Mouse (Mus musculus): ENCODE data around the gene Abcf1.
"Not testable (repeated sequence)": the region's sequence is repeated elsewhere in the genome, so short reads cannot be mapped to it uniquely, and the experiment has no call there.

Abcf1 gene

DNA sequence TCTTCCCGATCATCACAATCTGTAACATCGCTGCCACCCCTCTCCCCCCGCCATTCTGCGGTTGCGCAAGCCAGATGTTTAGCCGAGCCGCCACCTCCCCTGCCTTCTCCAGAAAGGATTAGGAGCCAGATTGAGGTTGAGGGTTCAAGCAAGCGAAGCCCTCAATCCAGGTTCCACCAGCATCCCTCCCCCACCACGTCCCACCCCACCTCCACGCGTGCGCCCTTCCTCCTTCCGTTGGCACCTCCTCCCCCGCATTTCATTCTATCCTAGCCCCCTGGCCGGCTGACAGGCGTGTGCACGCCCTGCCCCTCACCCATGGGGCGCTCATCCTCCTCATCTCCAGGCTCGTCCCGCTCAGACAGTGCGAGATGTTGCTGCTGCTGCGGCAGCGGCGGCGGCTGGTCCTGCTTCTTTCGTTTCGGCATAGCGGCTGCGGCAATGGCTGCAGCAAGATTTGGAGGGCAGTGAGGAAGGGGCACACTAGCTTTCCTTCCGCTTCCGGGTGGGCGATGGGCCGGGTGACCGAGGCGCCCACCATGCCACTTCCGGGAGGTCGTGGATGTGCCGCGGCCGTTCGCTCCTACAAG is 9.3 kb upstream of the Abcf1 start:
- peak; percentile 78 for DNase-seq

GRCm38 (mm10) chr17:35972131-35972530 is 2.6 kb upstream of the Abcf1 start:
- no peak for DNase-seq

GRCm38 (mm10) chr17:35967621-35968020 is 1.9 kb downstream of the Abcf1 start:
- DNase-seq = no peak

GRCm38 (mm10) chr17:35963279-35963678 is 6.3 kb downstream of the Abcf1 start:
- no peak for DNase-seq

DNA sequence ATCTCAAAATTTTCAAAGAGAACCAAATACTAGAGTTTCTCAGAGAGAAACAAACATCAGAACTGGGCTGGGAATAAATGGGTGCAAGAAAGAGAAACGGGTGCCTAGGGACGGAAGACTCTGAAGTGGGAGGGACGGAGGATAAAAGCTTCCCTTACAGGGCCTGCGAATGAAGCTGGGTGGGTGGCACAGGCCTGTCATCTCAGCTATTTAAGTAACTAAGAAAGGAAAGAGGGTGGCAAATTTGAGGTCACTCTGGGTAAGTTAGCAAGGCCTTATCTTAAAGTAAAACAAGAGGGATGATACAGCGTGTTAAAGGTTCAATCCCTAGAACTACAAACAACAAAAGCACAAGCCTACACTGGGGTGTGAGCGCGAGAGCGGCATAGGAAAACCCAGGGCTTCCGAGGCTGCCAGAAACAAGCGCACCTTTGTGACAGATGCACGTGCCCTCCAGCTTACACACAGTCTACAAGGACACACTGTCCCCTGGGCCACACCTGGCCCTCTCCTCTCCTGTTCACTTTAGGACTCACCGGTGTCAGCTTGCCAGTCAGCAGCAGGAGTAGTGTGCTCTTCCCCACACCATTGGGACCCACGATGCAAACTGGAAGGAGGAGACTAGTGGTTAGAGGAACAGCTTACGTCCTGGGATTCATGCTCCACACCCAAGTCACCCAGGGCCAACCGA is 10.9 kb downstream of the Abcf1 start:
- DNase-seq = no peak

DNA sequence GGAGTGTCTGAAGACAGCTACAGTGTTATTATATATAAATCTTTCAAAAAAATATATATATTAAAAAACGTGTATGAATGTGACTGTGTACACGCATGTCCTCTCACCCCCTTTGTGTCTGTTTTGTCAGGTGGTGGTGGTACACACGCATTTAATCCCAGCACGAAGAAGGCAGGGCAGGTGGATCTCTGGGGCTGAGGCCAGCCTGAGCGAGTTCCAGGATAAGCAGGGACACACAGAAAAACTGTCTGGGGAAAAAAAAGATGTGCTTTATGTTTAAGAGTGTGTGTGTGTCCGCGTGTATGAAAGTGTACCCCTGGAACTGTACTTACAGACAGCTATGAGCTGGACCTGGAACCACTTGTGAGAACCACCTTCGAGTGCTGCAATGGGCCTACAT is 14.9 kb downstream of the Abcf1 start:
- DNase-seq = no peak

GRCm38 (mm10) chr17:35952559-35952958 is 17.0 kb downstream of the Abcf1 start:
- DNase-seq = not testable (repeated sequence)

GRCm38 (mm10) chr17:35950946-35951345 is 18.6 kb downstream of the Abcf1 start:
- not testable (repeated sequence) for DNase-seq

DNA sequence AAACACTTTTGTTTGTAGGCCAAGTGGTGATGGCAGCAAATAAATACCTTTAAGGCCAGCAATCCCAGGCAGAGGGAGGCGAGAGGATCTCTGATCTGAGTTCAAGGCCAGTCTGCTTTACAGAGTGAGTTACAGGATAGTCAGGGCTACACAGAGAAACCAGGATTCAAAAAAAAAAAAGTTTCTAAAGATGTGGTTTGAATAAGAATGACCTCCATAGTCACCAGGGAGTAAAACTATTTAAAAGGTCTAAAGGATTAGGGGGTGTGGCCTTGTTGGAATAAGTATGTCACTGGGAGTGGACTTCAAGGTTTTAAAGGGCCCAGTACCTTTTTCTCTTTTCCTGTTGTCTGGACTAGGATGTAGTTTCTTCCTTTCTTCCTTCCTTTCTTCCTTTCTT is 29.6 kb downstream of the Abcf1 start:
- DNase-seq = no peak

DNA sequence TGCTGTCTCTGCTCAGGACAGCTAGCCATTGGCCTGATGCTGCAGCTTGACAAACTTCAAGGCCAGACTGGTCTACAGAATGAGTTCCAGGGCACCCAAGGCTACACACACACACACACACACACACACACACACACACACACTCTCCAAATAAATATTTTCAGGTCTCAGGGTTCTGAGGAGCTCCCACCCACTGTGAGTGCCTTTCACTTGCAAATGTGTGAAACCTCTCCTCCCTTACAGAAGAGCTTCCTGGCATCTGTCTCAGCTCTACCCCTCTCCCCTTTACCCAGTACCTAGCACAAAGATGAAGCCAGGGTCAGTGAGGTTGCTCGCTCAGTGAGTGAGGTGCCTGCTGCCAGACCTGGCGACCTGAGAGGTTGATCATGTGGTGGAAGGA is 30.5 kb downstream of the Abcf1 start:
- DNase-seq = no peak

- peak; percentile 64 for DNase-seq
Measured at GRCm38 (mm10) chr17:35937700-35938348, 31.7 kb downstream of the Abcf1 start.

DNA sequence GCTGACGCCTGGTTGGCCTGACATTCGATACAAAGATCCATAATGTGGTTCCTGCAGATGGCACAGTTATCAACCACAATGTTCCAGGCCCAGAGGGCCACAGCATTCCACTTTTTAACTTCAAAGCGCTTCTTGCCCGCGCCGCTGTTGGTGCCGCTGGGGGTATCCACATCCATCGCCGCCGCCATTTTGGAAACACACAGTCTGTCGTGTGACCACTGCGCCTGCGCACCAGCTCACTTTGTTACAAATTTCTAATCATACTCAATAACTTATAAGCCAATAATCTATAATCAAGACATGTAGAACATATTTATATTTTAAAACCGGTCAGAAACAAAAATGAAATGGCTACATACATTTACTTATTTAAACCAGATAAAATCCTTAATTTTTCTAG is 33.8 kb downstream of the Abcf1 start:
- DNase-seq = not testable (repeated sequence)

- no peak for DNase-seq
Measured at GRCm38 (mm10) chr17:35932608-35933007, 37.0 kb downstream of the Abcf1 start.

- DNase-seq = no peak
Measured at GRCm38 (mm10) chr17:35930627-35931026, 38.9 kb downstream of the Abcf1 start.

DNA sequence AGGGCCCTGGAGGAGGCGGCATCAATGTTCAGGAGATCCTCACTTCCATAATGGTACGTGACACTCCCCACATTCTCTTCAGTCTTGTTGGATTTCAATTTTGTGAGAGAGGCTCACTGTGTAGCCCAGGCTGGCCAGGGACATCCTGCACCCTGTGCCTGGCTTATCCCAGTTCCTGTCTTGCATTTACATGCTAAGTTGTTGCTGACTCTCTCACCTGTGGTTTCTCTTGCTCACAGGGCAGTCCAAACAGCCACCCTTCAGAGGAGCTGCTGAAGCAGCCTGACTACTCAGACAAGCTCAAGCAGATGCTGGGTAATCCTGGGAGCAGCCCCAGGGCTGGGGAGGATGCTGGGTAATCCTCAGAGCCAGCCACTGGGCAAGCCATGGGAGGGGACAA is 40.0 kb downstream of the Abcf1 start:
- no peak for DNase-seq

- DNase-seq = no peak
Measured at GRCm38 (mm10) chr17:35927471-35927870, 42.1 kb downstream of the Abcf1 start.

DNA sequence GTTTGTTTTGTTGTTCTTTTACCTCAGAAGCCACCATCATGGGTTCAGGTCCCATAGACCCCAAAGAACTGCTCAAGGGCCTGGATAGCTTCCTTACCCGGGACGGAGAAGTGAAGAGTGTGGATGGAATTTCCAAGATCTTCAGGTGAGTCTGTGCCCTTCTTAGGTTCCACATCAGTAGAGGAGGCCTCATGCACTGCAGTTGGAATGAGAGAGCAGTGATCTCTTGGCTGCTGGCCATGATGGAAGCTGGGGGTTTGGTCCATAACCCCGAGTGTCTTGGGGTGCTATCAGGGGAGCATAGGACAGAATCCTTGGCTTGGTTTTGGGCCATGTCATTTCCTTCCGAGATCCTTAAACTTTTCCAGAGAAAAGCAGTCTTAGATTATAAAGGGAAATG is 46.3 kb downstream of the Abcf1 start:
- DNase-seq = no peak

DNA sequence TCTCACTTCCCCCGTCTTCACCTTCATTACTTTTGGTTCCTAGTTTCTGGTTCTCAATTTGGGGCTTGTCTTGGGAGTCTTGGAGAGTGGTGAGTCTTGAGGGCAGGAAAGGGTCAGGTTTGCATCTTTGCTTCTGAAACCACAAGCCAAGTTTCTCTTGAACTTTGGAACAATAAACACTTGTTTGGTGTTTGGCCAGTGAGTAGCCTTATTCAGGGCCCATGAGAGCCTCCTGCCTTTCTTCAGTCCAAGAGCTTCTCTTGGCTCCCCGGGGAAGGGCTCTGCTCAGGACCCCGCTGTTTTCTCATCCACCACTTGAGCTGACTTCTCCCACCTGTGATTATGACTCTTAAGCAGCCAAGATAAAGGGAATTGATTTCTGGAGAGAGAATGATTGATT is 47.0 kb downstream of the Abcf1 start:
- no peak for DNase-seq

- DNase-seq = no peak
Measured at GRCm38 (mm10) chr17:35921710-35922109, 47.9 kb downstream of the Abcf1 start.

- DNase-seq = peak; percentile 51
Measured at GRCm38 (mm10) chr17:35920862-35921562, 48.5 kb downstream of the Abcf1 start.

DNA sequence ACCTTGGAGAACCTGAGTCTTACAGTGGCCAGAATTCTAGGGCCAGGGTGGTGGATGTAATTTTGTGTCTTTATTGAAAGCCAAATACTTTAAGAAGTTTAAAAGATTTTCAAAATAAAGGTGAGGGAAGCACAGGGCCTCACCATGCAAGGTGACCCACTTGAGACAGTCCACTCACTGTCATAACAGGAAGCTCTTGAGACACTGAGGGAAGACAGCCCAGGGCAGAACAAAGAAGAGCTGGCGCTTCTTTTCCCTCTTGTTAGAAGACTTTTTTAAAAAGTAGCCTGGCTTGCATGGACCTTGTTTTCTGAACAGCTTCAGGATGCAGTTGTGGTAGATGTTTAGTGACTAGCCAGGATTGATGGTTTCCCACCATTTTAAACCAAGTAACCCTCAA is 49.2 kb downstream of the Abcf1 start:
- DNase-seq = no peak

DNA sequence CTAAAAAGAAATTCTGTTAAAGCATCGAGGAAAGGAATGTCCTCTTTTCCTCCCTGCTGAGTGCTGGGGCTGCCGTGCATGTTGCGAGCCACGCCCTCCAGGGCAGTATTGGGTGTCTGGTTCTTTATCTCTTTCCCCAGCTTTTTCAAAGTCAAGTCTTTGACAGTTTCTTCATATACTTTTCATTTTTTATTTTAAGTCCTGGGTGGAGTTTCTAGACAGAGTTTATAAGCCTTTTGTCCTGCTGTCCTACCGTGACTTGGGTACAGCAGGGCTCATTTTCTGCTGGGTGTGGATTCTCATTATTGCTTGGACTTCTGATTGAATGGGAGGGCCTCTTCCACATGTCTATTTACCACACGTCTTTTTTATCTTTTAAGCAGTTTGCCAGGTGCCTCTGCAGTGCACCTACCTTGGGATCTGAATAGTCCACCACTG is 49.7 kb downstream of the Abcf1 start:
- peak; percentile 39 for DNase-seq

- DNase-seq = peak; percentile 97
Measured at GRCm38 (mm10) chr17:35919060-35919715, 50.4 kb downstream of the Abcf1 start.

Data from thymus, postnatal 4 days (tissue).